Mouse (Mus musculus) C2C12 (cell line): ENCODE measurements around the gene Pkdcc. TPM values are rescaled to one million over a fixed set of nuclear protein-coding genes. Genes with fewer than 3 reads are reported as not detected.

Source experiments
- H3K27me3 ChIP-seq: one replicate; pipeline ENCODE4 v1.6.1; 2011; ENCODE audit not compliant: control insufficient read depth, insufficient read depth, insufficient read length
- H3K36me3 ChIP-seq: one replicate; pipeline ENCODE4 v1.6.1; 2011; ENCODE audit not compliant: control insufficient read depth, insufficient read depth
- H3K4me3 ChIP-seq: one replicate; pipeline ENCODE4 v1.5.1; 2011; ENCODE audit warnings: mild to moderate bottlenecking, control low read depth; ENCODE audit not compliant: poor library complexity, insufficient read depth, severe bottlenecking
- H3K79me2 ChIP-seq: one replicate; pipeline ENCODE4 v1.6.1; 2011; ENCODE audit not compliant: control insufficient read depth, insufficient read depth
- H3K79me3 ChIP-seq: one replicate; pipeline ENCODE4 v1.6.1; 2011; ENCODE audit warnings: low read depth, control low read depth
- H3ac ChIP-seq: one replicate; pipeline ENCODE3; 2011; ENCODE audit warnings: low read depth; ENCODE audit not compliant: control insufficient read depth, insufficient read length
- CEBPB ChIP-seq: IDR thresholded peaks from one replicate; pipeline ENCODE4 v1.6.1; 2011; ENCODE audit warnings: low read depth, mild to moderate bottlenecking, control low read depth, moderate library complexity
- CTCF ChIP-seq: IDR thresholded peaks from one replicate; pipeline ENCODE4 v1.5.1; 2011; ENCODE audit not compliant: control insufficient read depth, insufficient read depth, insufficient read length
- FOSL1 ChIP-seq: IDR thresholded peaks from one replicate; pipeline ENCODE4 v1.8.0; 2011; ENCODE audit warnings: mild to moderate bottlenecking, low read length; ENCODE audit not compliant: poor library complexity, insufficient read depth, severe bottlenecking
- MAX ChIP-seq: IDR thresholded peaks from one replicate; pipeline ENCODE4 v1.6.1; 2011; ENCODE audit warnings: mild to moderate bottlenecking, control low read depth
- MYOD1 ChIP-seq: IDR thresholded peaks from one replicate; pipeline ENCODE4 v1.6.1; 2011; ENCODE audit warnings: low read depth; ENCODE audit not compliant: control insufficient read depth, insufficient read length
- MYOG ChIP-seq: IDR thresholded peaks from one replicate; pipeline ENCODE4 v1.6.1; 2011; ENCODE audit not compliant: control insufficient read depth, insufficient read length; ENCODE audit errors: extremely low read depth
- USF1 ChIP-seq: IDR thresholded peaks from one replicate; pipeline ENCODE4 v1.6.1; 2011; ENCODE audit warnings: low read depth, mild to moderate bottlenecking, control low read depth, moderate library complexity
- polyA plus RNA-seq: library from polyadenylated mRNA; unstranded; fragments of >200 nt; fragmentation: generic; extraction: Trizol; gene quantifications from one replicate; pipeline ENCODE4 v1.2.1, GENCODE M21; 2012; ENCODE audit warnings: missing spikeins

Gene Pkdcc
- polyA plus RNA-seq, 1 experiment, result 4.6 TPM

GRCm38 (mm10) chr17:83207296-83207695, 7.8 kb upstream of the Pkdcc start:
- H3ac ChIP-seq, result no peak overlapping the region
- H3K4me3 ChIP-seq, result no peak overlapping the region
- TF ChIP-seq MYOG, result no peak
- TF ChIP-seq CEBPB, result no peak
- TF ChIP-seq CTCF, result no peak
- TF ChIP-seq MAX, result no peak
- no peaks in the 10 kb centered on the region for H3K27me3 ChIP-seq
- no peaks in the 10 kb centered on the region for H3K36me3 ChIP-seq
- H3K79me3 ChIP-seq, result no peaks in the 10 kb centered on the region
- H3K79me2 ChIP-seq, result no peaks in the 10 kb centered on the region

- H3K27me3 ChIP-seq, result no peaks in the 10 kb centered on the region
- H3K79me2 ChIP-seq, result no peaks in the 10 kb centered on the region
- H3K36me3 ChIP-seq, result no peaks in the 10 kb centered on the region
- no peaks in the 10 kb centered on the region for H3K79me3 ChIP-seq
- no peak overlapping the region for H3ac ChIP-seq
- TF ChIP-seq MYOD1 (no peak), MAX (no peak), CTCF (no peak)
- H3K4me3 ChIP-seq, result no peak overlapping the region
Observed at GRCm38 (mm10) chr17:83208455-83208854, 6.6 kb upstream of the Pkdcc start.

GRCm38 (mm10) chr17:83210531-83210930, 4.6 kb upstream of the Pkdcc start:
- no peak overlapping the region for H3ac ChIP-seq
- H3K36me3 ChIP-seq, result no peaks in the 10 kb centered on the region
- H3K27me3 ChIP-seq, result no peaks in the 10 kb centered on the region
- no peaks in the 10 kb centered on the region for H3K79me3 ChIP-seq
- no peaks in the 10 kb centered on the region for H3K79me2 ChIP-seq
- H3K4me3 ChIP-seq, result no peak overlapping the region
- TF ChIP-seq CTCF (no peak), MAX (no peak), MYOD1 (no peak), FOSL1 (no peak), MYOG (no peak), CEBPB (no peak), USF1 (no peak)

- Histone ChIP-seq H3K4me3 (no peak overlapping the region), H3K79me2 (no peaks in the 10 kb centered on the region), H3K36me3 (no peaks in the 10 kb centered on the region), H3ac (no peak overlapping the region), H3K79me3 (no peaks in the 10 kb centered on the region), H3K27me3 (no peaks in the 10 kb centered on the region)
- no peak for TF ChIP-seq CTCF
- no peak for TF ChIP-seq FOSL1
- TF ChIP-seq MAX, result no peak
- TF ChIP-seq USF1, result no peak
- TF ChIP-seq MYOG, result no peak
- no peak for TF ChIP-seq CEBPB
- TF ChIP-seq MYOD1, result no peak
Observed at GRCm38 (mm10) chr17:83211196-83211595, 3.9 kb upstream of the Pkdcc start.

GRCm38 (mm10) chr17:83212422-83212821, 2.7 kb upstream of the Pkdcc start:
- H3K79me2 ChIP-seq, result no peaks in the 10 kb centered on the region
- H3K36me3 ChIP-seq, result no peaks in the 10 kb centered on the region
- no peak overlapping the region for H3K4me3 ChIP-seq
- H3ac ChIP-seq, result no peak overlapping the region
- no peaks in the 10 kb centered on the region for H3K79me3 ChIP-seq
- no peaks in the 10 kb centered on the region for H3K27me3 ChIP-seq
- no peak for TF ChIP-seq FOSL1
- no peak for TF ChIP-seq MYOG
- TF ChIP-seq CTCF, result no peak
- TF ChIP-seq MAX, result no peak
- no peak for TF ChIP-seq CEBPB
- TF ChIP-seq MYOD1, result no peak
- no peak for TF ChIP-seq USF1

GRCm38 (mm10) chr17:83213228-83213915, 1.7 kb upstream of the Pkdcc start:
- Histone ChIP-seq H3K4me3 (no peak overlapping the region), H3K27me3 (no peaks in the 10 kb centered on the region)

More at GRCm38 (mm10) chr17:83213228-83213915, 1.7 kb upstream of the Pkdcc start:
- TF ChIP-seq MAX (no peak), CTCF (no peak), MYOD1 (no peak)
- Histone ChIP-seq H3K79me3 (no peaks in the 10 kb centered on the region), H3K36me3 (no peaks in the 10 kb centered on the region), H3K79me2 (no peaks in the 10 kb centered on the region), H3ac (no peak overlapping the region)
